Mouse (Mus musculus) cerebellum, adult 2 months (tissue): Measurements from ENCODE around the gene Cast.

Source experiments
- CTCF ChIP-seq: fragments of 200-500 bp; IDR thresholded peaks from 2 replicates; pipeline ENCODE4 v1.5.1; 2011; ENCODE audit warnings: low read depth, mild to moderate bottlenecking, control low read depth, low read length, moderate library complexity, borderline replicate concordance; ENCODE audit not compliant: insufficient read depth
- POLR2A ChIP-seq: fragments of 200-500 bp; IDR thresholded peaks from 2 replicates; pipeline ENCODE4 v1.6.1; 2011; ENCODE audit warnings: low read length, control low read depth, borderline replicate concordance; ENCODE audit not compliant: insufficient read depth

DNA sequence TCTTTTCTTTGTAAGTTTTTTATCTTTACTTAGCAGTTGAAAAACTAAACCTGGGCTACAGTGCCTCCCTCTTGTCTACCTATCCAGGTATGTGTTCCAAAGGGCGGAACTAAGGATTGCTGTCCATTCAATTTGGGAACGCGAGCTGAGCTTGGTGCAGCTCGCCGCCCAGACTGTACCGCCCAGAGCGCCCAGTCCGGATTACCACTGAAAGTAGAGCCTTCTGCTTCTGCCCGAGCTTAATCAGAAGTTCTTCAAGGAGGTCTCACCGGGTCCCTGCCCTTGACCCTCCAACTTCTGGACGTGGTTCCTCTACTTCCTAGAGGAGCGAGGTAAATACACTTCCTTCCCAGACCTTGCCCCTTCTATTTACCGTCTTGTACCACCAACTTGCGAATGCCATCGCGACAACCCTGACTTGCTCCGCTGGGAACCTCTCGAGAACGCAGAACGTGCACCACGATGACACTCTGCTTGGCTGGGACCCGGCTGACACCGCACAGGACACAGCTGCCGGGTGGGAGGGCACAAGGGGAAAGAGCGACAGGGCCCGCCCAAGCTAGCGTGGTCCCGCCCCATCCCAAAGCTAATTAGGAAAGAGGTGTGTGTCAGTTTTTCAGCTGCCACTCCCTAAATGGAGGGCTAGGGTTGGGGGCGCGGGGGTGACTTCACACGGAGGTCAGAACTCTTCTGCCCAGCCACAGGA, 1.0 kb downstream of the Cast start:
- TF ChIP-seq CTCF (no peak), POLR2A (no peak)
